8 mouse cellular contexts compared by ENCODE assay signal in the genomic region with DNA sequence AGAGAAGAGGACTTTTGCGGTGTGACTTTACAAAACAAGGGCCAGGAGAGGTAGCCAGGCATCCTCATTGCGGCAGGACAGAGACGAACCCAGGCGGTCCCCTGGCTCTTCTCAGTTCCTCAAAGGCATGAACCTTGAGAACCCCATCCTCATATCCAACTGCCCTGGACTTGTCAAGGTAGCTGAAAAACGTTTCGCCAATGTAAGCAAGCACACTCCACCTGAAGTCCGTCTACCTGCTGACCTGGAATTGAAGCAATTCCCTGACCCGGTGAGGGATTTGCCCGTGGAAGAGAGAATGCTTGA. TPM values are rescaled to one million over a fixed set of nuclear protein-coding genes. Genes with fewer than 3 reads are reported as not detected.
A peak's percentile ranks its signal among the peaks of the same experiment; 100 is the strongest.
DNase-seq lines count a peak whose midpoint lies in the region; ATAC-seq and TF ChIP-seq lines count a peak whose summit lies in the region.

No protein-coding gene starts in this region.

- no peak for DNase-seq in layer of hippocampus, adult 2 months (ENCODE audit: low spot score in 2 of 2)
- DNase-seq in layer of hippocampus, postnatal 36 days = no peak
- no peak for DNase-seq in gastrocnemius, postnatal 10 days
- DNase-seq in kidney, postnatal 10 days = no peak

- no peaks in the 10 kb centered on the region for H3K36me3 ChIP-seq in embryonic facial prominence, embryonic 15.5 days
- H3K36me3 ChIP-seq in limb, embryonic 12.5 days = no peaks in the 10 kb centered on the region
- H3K36me3 ChIP-seq in neural tube, embryonic 13.5 days = no peaks in the 10 kb centered on the region

- H3K9ac ChIP-seq in embryonic facial prominence, embryonic 15.5 days = no peak overlapping the region; the same call in 1 of the 2 replicates
- peak overlapping the region; percentile 69; the same call in 1 of the 2 replicates for H3K9ac ChIP-seq in limb, embryonic 12.5 days (replicated peaks)
- H3K9ac ChIP-seq in neural tube, embryonic 13.5 days = peak overlapping the region; percentile 69; the same call in 1 of the 2 replicates

- no peaks in the 10 kb centered on the region; the same call in 1 of the 2 replicates for H3K27me3 ChIP-seq in embryonic facial prominence, embryonic 15.5 days
- H3K27me3 ChIP-seq in limb, embryonic 12.5 days = peaks cover 7% of the 10 kb centered on the region; the same call in 1 of the 2 replicates
- peaks cover 9% of the 10 kb centered on the region; the same call in 1 of the 2 replicates for H3K27me3 ChIP-seq in neural tube, embryonic 13.5 days

- TF ChIP-seq CTCF in layer of hippocampus, adult 2 months (conservative IDR thresholded peaks at IDR 0.05) = no peak

- ATAC-seq in embryonic facial prominence, embryonic 15.5 days (ENCODE audit: insufficient number of reproducible peaks, low FRiP score, low TSS enrichment, low read depth) = no peak
- no peak for ATAC-seq in limb, embryonic 12.5 days (ENCODE audit: insufficient number of reproducible peaks, insufficient read depth, low FRiP score, low TSS enrichment, low read depth)
- ATAC-seq in neural tube, embryonic 13.5 days (ENCODE audit: low read depth) = no peak
- ATAC-seq in erythroid progenitor cell, adult 5-6 weeks (replicated peaks; ENCODE audit: low FRiP score, poor library complexity, severe bottlenecking) = no peak

- H3K4me3 ChIP-seq in layer of hippocampus, adult 2 months = peak overlapping the region; percentile 73
- H3K4me3 ChIP-seq in embryonic facial prominence, embryonic 15.5 days (replicated peaks) = peak overlapping the region; percentile 64
- H3K4me3 ChIP-seq in limb, embryonic 12.5 days (replicated peaks) = peak overlapping the region; percentile 64
- peak overlapping the region; percentile 43 for H3K4me3 ChIP-seq in neural tube, embryonic 13.5 days

- WGBS in embryonic facial prominence, embryonic 15.5 days = 71% methylated on average over 9 of the region's 9 CpGs
- 75% methylated on average over 9 of the region's 9 CpGs for WGBS in limb, embryonic 12.5 days
- 75% methylated on average over 9 of the region's 9 CpGs for WGBS in neural tube, embryonic 13.5 days

- H3K9me3 ChIP-seq in embryonic facial prominence, embryonic 15.5 days (replicated peaks) = no peaks in the 10 kb centered on the region
- H3K9me3 ChIP-seq in limb, embryonic 12.5 days = no peaks in the 10 kb centered on the region
- no peaks in the 10 kb centered on the region for H3K9me3 ChIP-seq in neural tube, embryonic 13.5 days

- 0 out of 2 replicates have a peak, but pooled peaks cover 5% of the 10 kb centered on the region for H3K4me1 ChIP-seq in embryonic facial prominence, embryonic 15.5 days
- H3K4me1 ChIP-seq in limb, embryonic 12.5 days (replicated peaks) = peaks cover 3% of the 10 kb centered on the region; the same call in 1 of the 2 replicates
- H3K4me1 ChIP-seq in neural tube, embryonic 13.5 days (replicated peaks) = peaks cover 5% of the 10 kb centered on the region

- peak overlapping the region; percentile 19 for H3K27ac ChIP-seq in layer of hippocampus, adult 2 months
- no peak overlapping the region for H3K27ac ChIP-seq in embryonic facial prominence, embryonic 15.5 days (replicated peaks)
- H3K27ac ChIP-seq in limb, embryonic 12.5 days = no peak overlapping the region
- H3K27ac ChIP-seq in neural tube, embryonic 13.5 days (replicated peaks) = no peak overlapping the region

- peak overlapping the region; percentile 91 for H3K4me2 ChIP-seq in embryonic facial prominence, embryonic 15.5 days (replicated peaks)
- peak overlapping the region; percentile 95 for H3K4me2 ChIP-seq in limb, embryonic 12.5 days
- peak overlapping the region; percentile 73 for H3K4me2 ChIP-seq in neural tube, embryonic 13.5 days

RNA-seq across cellular contexts. Expression of a gene that starts 0.8 kb away (rescaled TPM):
- total RNA-seq in layer of hippocampus, adult 2 months (2021) = 1 to 10 TPM; 1.4 TPM
- total RNA-seq in layer of hippocampus, postnatal 36 days (2021) = 1 to 10 TPM in 1 of 2 experiments, under 1 TPM in 1; 0.85 to 1.3 TPM
- polyA plus RNA-seq in embryonic facial prominence, embryonic 15.5 days (2015; fragmentation: Nextera tagmentation; extraction: Ambion mirVana) = 0.59 and 0.60 TPM in 2 replicates
- 0.90 and 1.3 TPM in 2 replicates for polyA plus RNA-seq in limb, embryonic 12.5 days (2016; fragmentation: Nextera tagmentation; extraction: Ambion mirVana)
- polyA plus RNA-seq in neural tube, embryonic 13.5 days (2015; fragmentation: Nextera tagmentation; extraction: Ambion mirVana) = 0.21 and 0.29 TPM in 2 replicates
- total RNA-seq in gastrocnemius, postnatal 10 days (2021) = under 1 TPM; 0.23 to 0.61 TPM
- total RNA-seq in erythroid progenitor cell, adult 5-6 weeks (2015; ENCODE audit: low replicate concordance) = 1.8 and 5.0 TPM in 2 replicates
- total RNA-seq in erythroid progenitor cell, adult 5-6 weeks (2017; ENCODE audit: low replicate concordance) = 1.3 and 2.6 TPM in 2 replicates
